Mouse (Mus musculus): ENCODE data around the gene Med12l.

DNA sequence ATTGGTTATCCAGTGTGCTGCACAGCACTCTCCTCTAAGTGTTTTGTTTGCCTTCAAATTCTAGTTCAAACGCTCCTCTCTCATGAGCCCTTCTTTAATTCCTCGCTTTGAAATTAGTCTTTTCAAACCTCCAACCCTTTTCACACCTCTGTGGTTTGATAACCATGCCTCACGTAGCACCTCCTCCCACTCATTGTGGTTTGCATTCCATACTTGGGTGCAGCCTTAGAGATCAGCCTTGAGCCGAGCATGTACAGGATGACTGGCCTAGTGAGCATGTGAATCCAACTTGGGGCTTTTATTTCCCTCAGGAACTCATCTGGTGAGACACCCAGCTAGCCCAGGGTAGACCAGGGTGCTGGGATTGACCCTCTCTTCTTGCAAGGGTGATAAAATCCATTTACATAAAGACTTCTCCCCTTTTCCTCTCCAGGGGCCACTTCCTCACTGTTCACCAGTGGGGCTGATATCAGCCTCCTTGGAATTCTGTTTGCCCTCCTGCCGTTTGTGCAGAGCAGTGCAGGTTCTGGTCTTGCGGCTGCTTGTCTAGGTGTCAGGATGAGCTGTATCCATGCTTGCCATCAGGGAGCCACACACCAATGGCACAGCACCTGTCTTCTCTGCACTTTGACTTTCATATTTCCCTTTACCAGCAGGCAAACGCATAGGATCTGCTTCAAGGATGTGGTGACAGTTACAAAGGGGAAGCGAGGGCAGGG, 198.3 kb downstream of the Med12l start:
- no peak for TF ChIP-seq POLR2A (IDR thresholded peaks at IDR 0.05; ENCODE audit: extremely low read depth, insufficient read depth, low read length)
- no peak for TF ChIP-seq CTCF (IDR thresholded peaks at IDR 0.05; ENCODE audit: low read depth, low read length)

Measured in liver, adult 2 months (tissue).